Mouse (Mus musculus): ENCODE results near the gene Kcp.

DNA sequence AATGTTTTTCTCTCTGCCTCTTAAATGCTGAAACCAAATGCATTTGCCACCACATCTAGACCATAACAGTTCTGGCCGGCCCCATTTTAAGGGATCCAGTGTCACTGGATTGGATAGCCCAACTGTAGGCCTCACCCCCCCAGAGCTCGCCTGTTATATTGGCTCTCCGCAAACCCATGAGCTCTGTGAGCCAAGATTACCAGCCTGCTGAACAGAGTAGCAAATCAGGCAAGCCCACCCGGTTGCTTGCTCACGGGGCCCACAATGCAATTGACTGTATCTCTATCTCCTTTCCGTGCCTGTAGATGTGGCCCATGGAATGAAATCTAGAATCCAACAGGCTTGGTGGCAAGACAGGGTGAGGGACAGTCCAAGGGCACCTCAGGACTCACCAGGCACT is 6.9 kb downstream of the Kcp start:
- TF ChIP-seq POLR2A (IDR thresholded peaks at IDR 0.05; ENCODE audit: low read depth, low read length): no peak
- TF ChIP-seq CTCF (IDR thresholded peaks at IDR 0.05; ENCODE audit: borderline replicate concordance, insufficient read depth, low read length): no peak

Measured in embryonic fibroblast, embryonic 13.5 days (primary cell).